Mouse (Mus musculus) left cerebral cortex, postnatal 36 days (tissue): ENCODE data around the gene Vmn2r97. TPM values are rescaled to one million over a fixed set of nuclear protein-coding genes. Genes with fewer than 3 reads are reported as not detected.
"Not testable (repeated sequence)": the region's sequence is repeated elsewhere in the genome, so short reads cannot be mapped to it uniquely, and the experiment has no call there.

Source experiments
- DNase-seq, 2 experiments: peaks; one replicate each; pipeline ENCODE4 v3.0.0; 2021 to 2022; ENCODE audit warnings: low spot score in 2 of 2, mixed read lengths in 1 of 2
- intact Hi-C: fragments of 180-260 bp; cut with DNase I; formaldehyde crosslinking; loops from one replicate; pipeline ENCODE4 v1.15.1; 2025
- total RNA-seq, 2 experiments: library from RNA; stranded (reverse); gene quantifications; 2 replicates each; pipeline ENCODE4 v1.2.3; 2021

Vmn2r97 gene
- total RNA-seq: under 1 TPM; 0.07 to 0.18 TPM

DNA sequence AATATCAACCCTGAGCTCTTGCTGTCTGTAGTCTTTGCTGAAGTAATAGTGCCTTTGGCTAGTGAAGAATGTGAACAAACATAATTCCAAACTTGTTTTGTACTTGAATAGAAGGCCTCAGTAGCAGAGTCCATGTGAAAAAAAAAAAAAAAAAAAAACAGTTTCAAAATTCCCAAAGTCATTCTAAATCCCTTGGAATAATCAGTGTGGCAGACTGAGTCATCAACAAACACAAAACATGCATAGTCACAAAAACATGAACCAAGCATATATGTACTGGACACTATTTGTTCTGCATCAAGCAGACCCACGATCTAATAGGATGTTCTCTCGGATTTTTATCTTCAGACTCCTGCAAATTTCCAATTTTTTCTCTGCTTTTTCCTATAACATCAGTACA lies at the start of gene Vmn2r97:
Gene Vmn2r97 (plus strand): TSS at position 301 of the 400 bp plus-strand sequence.
- DNase-seq, intact Hi-C loops: not testable (repeated sequence)

- intact Hi-C loops: not testable (repeated sequence)
Measured at GRCm38 (mm10) chr17:18882436-18882835, 31.7 kb upstream of the Vmn2r97 start.

DNA sequence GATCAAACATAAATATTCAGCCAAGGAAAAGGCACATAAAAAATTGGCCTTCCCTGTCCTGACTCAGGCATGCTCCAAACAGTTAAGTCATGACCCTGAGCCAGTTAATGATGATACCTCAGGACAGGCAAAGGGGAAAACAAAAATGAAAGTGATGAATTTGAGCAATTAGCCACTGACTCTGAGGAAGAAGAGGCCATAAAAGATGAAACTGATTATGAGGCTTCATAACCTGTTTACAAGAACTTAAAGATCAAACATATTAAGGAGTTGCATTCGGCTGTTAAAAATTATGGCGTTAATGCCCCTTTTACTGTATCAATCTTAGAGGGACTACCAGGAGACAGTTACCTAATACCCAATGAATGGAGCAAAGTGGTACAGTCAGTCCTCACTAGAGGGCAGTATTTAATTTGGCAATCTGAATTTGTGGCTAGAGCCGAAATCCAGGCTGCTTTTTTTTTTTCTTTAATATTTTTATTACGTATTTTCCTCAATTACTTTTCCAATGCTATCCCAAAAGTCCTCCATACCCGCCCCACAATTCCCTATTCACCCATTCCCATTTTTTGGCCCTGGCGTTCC lies 24.3 kb upstream of the Vmn2r97 start:
- DNase-seq: no peak
- intact Hi-C loops: no loop called here

More at GRCm38 (mm10) chr17:18882436-18882835, 31.7 kb upstream of the Vmn2r97 start:
- DNase-seq: not testable (repeated sequence)

DNA sequence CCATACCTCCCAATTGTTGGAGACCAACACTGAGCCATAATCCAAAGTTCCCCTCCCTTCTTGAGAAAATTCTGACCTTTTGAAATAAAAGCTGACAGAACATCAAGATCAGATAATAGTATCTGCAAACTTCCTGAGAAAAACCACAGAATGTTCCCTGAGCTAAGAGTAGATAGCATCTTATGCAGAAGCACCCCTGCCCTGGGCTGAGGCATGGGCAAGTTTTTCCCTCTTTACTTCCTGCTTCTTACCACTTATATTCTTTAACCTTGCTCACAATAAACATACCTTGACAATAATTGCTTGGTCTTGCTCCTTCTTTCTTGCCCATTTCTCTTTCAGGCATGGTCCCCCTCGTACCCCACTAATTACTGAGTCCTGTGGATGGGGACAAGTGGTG lies 43.7 kb downstream of the Vmn2r97 start:
- intact Hi-C loops: not testable (repeated sequence)

GRCm38 (mm10) chr17:18968371-18969275 lies 54.5 kb downstream of the Vmn2r97 start:
- DNase-seq: no peak
- intact Hi-C loops: no loop called here

More for the DNA sequence above, 43.7 kb downstream of the Vmn2r97 start:
- DNase-seq: not testable (repeated sequence)

Other genes starting within 250 kb of the Vmn2r97 start
- gene Vmn2r98, start 139.2 kb downstream of the Vmn2r97 start, total RNA-seq: not detected